Mouse (Mus musculus) hematopoietic stem cell, adult 5-6 weeks (primary cell): Measurements from ENCODE around the gene Phyh. TPM values are rescaled to one million over a fixed set of nuclear protein-coding genes. Genes with fewer than 3 reads are reported as not detected.

Source experiments
- ATAC-seq, 2 experiments: fragments of 125-278 bp in 1 of 2; replicated peaks in 1 of 2; 2 replicates each; pipeline ENCODE4 v1.8.0; 2016 to 2017; ENCODE audit warnings: inconsistent platforms in 2 of 2, mild to moderate bottlenecking in 2 of 2, moderate number of reproducible peaks in 2 of 2, low read depth in 1 of 2, moderate TSS enrichment in 1 of 2; ENCODE audit not compliant: low FRiP score in 2 of 2, poor library complexity in 2 of 2, severe bottlenecking in 2 of 2, insufficient read depth in 1 of 2, low TSS enrichment in 1 of 2
- total RNA-seq: library from RNA; stranded (forward); fragments of 172-1452, 232-1000 nt; gene quantifications from 2 replicates; pipeline ENCODE4 v1.2.3, GENCODE M21; 2017

The Phyh gene
- total RNA-seq, 1 experiment from 2014 or later, result 20.8 TPM

DNA sequence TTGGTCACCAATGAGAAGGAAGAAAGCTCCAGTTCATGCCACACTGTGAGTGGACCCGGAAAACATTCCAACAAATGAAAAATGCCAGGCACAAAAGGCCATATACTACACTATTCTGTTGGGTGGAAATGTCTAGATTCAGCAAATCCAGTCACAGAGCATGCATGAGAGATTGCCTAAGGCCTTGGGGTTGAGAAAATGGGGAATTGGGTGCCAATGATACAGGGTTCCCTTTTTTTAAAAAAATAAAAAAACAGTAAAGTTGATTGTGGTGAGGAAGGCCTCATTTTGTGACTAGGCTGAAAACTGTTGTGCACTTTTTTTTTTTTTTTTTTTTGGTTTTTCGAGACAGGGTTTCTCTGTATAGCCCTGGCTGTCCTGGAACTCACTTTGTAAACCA is 50.3 kb downstream of the Phyh start:
- no peak for ATAC-seq

DNA sequence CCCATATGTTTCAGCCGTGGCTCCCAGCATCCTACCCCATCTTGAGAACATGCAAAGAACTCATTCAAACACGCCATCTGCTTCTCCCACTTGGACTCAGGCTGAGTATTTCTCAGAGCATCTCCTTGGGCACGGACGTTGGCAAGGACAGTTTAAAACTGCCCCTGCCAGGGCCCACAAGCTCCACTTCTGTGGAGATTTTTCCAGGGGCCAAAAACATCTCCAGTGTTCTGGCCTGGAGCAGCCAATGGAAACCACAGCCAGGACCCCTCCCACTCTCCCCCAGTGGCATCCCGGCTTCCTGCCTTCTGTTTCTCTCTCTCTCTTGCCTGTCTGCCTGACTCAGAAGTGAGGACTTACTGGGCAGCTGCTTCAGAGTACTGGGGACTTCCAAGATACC is 57.0 kb downstream of the Phyh start, which contains the start of gene Ucma:
Gene Ucma, plus strand, starts transcription at position 316 of the 400 bp plus-strand sequence.
- no peak for ATAC-seq

DNA sequence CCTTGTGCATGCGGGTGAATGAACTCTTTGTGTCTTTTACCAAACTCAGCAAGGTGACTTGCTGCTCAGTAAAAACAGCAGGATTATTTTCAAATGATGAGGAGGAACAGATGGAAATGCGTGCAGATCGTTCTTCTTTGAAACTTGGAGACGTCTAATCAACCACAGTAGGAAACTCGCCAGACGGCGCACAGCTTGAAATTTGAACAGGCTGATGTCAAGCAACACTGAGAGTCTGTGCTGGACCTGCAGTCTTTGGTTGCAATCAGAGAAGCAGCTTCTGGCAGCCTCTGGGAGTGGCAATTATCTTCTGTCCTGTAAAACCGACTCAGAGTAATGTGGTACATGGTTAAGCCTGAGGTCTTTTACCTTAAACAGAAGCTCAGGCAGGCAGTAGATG is 59.3 kb downstream of the Phyh start:
- no peak for ATAC-seq

DNA sequence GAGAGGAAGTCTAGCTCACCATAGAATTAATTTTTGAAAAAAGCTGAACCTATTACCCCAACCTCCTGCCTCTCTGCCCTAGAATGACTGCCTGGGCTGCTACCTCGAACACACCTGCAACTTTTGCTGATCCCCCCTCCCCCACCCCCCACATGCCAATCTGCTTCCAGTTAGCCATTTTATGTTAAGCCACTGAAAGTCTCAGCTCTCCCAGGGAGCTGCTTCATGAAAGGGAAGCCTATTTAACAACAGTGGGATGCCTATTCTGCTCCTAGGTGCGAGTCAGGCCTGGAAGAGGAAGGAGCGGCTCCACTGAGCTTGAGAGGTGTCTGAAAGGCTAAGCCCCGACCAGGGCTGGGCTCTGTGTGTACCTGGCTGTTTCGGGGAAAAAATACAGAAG is 65.2 kb downstream of the Phyh start:
- ATAC-seq, result no peak

DNA sequence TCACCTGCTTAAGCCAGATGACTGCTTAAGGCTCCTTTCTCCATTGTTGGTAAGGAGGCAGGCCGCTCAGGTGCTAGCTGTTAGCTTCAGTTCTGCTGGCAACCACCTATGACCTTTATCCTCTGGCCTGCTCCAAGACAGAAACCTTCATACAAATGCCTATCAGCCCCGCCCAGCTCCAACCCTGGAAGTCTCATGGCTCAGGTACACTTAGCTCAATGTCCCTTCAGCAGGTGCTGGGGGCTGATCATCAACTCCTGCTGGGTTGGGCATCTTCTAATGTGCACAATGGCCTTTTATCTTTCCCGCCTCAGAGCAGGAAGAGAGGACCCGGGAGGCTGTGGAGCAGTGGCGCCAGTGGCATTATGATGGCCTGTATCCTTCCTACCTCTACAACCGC is 66.2 kb downstream of the Phyh start:
- ATAC-seq, result no peak

DNA sequence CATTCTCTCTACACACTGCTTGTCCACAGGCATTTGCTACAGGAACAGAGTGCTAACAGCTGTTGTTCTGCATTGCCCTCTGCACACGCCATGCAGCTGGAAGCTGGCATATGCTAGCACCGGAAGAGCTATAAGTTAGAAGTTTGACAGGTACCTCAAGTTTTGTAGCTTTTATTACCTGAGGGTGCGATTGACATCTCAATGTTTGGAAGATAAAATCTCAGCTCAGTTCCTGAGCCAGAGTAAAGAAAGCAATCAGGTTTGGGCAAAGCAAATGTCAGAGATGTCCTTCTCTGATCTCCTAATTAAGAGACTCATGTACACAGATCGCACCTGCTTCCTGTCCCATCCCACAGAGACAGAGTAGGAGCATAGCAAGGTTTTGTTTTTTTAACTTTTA is 68.0 kb downstream of the Phyh start:
- no peak for ATAC-seq

DNA sequence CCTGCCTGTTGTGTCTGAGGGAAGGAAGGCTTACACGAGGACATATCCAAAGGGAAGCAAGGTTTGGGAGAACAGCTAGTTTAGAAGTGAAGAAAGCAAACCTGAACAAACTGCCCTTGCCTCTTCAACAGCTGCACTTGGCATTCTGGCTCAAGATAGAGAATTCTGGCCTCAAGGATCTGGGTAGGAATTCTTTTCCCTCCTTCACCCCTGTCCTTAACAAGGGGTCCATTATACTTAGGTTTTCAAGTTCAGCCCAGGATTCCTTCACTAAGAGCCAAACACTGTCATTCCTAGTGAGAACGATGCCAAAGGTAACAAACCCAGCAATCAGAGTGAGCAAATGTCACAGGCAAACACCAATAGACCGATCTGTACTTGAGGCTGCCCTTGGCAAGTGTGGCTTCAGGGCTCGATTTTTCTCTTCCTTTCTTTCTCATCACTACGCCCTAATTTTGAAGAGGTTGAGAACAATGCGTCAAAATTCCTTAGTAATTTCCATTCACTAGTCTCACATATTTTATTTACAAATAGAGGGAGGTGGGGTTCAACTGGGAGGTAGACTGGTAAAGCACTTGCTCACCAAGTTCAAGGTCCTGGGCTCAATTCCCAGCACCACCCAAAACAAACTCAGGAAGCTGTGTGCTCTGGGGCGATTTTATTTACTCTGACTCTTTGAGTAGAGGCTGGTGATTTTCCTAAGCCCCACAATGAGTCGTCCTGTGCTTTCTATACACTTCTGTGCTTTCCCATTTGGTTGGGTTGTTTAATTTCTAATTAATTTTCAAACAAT is 68.8 kb downstream of the Phyh start:
- no peak for ATAC-seq

Other genes starting within 250 kb of the Phyh start
- 2.6 and 3.9 TPM in 2 replicates for gene Bend7, start 201.2 kb upstream of the Phyh start, total RNA-seq
- 46.9 and 49.6 TPM in 2 replicates for gene Sephs1, start 37.5 kb upstream of the Phyh start, total RNA-seq
- gene Ucma, start 57.1 kb downstream of the Phyh start, total RNA-seq, result not detected in 2 replicates
- 42.3 and 71.5 TPM in 2 replicates for gene Mcm10, start 93.8 kb downstream of the Phyh start, total RNA-seq
- 22.8 and 49.6 TPM in 2 replicates for gene Optn, start 145.0 kb downstream of the Phyh start, total RNA-seq
- gene Ccdc3, start 218.8 kb downstream of the Phyh start, total RNA-seq, result not detected in 2 replicates